Mouse (Mus musculus): Measurements from ENCODE around the gene Szt2. TPM values are rescaled to one million over a fixed set of nuclear protein-coding genes. Genes with fewer than 3 reads are reported as not detected.

The Szt2 gene
- total RNA-seq, 2 experiments from 2014 or later, result 17.6 to 29.1 TPM

DNA sequence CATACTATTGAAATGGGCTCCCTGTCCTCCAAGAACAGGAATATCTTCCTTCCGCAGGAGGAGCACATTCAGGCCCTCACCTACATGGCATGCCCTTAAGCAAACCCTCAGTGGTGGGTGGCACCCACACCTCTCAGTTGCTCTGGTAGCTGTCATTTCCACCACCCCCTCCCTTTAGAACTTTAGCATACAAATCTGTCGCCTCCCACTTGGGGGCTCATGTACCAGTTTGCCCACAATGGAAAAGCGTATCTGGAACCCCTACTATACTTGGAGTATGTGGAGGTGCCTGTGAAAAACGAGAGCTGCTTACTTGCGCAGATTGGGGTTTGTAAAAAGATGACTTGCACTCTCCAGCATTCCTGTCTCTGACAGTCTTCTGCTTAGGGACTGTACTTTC, 7.3 kb upstream of the Szt2 start:
- no peak for ATAC-seq (replicated peaks; ENCODE audit: low FRiP score, low TSS enrichment, poor library complexity, severe bottlenecking)

GRCm38 (mm10) chr4:118415779-118416178, 6.7 kb upstream of the Szt2 start:
- no peak for ATAC-seq (replicated peaks; ENCODE audit: low FRiP score, low TSS enrichment, poor library complexity, severe bottlenecking)

GRCm38 (mm10) chr4:118413553-118413952, 4.5 kb upstream of the Szt2 start:
- ATAC-seq (replicated peaks; ENCODE audit: low FRiP score, low TSS enrichment, poor library complexity, severe bottlenecking), result no peak

- ATAC-seq (replicated peaks; ENCODE audit: low FRiP score, low TSS enrichment, poor library complexity, severe bottlenecking), result no peak
Observed at GRCm38 (mm10) chr4:118410871-118411270, 1.8 kb upstream of the Szt2 start.

GRCm38 (mm10) chr4:118402701-118403100, 6.4 kb downstream of the Szt2 start:
- ATAC-seq (replicated peaks; ENCODE audit: low FRiP score, low TSS enrichment, poor library complexity, severe bottlenecking), result no peak

- peak; percentile 78 for ATAC-seq (replicated peaks; ENCODE audit: low FRiP score, low TSS enrichment, poor library complexity, severe bottlenecking)
Observed at GRCm38 (mm10) chr4:118401918-118402317, 7.2 kb downstream of the Szt2 start.

- ATAC-seq (replicated peaks; ENCODE audit: low FRiP score, low TSS enrichment, poor library complexity, severe bottlenecking), result no peak
Observed at GRCm38 (mm10) chr4:118401421-118401820, 7.7 kb downstream of the Szt2 start.

DNA sequence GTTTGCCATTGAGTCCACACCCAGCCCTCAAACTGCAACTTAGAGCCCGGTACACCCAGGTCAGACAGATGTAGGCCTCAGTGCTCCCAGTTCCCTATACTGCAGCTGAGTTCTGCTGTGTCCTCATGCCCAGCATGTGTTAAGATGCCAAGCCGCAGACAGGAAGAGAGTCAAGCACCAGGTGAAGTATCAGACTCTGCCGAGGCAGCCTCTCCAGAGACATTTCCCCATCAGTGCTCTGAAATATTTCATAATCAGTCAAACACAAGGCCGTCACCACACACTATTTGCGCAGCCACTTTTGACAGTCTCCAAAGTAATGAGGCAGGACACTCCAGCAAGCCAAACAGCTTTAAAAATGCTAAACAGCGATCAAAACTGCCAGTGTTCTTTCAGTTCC, 10.7 kb downstream of the Szt2 start:
- no peak for ATAC-seq (replicated peaks; ENCODE audit: low FRiP score, low TSS enrichment, poor library complexity, severe bottlenecking)

DNA sequence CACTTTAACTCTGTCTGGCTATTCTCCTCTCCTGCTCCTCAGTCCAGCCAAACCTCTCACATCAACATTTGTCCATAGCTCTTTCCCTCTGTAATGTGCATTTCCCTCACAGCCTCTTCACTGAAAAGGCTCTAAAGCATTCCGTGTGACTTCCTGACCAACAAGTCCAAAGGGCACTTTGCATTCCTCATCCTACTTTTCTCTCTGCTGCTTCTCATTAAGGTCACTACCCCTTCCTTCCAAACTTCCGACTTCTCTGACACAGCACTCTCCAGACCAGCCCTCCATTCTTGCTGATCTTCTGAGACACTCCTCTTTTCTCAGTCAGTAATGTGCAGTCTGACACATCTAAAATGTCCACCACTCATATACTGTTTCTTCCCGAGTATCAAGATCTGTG, 12.6 kb downstream of the Szt2 start:
- ATAC-seq (replicated peaks; ENCODE audit: low FRiP score, low TSS enrichment, poor library complexity, severe bottlenecking), result no peak

DNA sequence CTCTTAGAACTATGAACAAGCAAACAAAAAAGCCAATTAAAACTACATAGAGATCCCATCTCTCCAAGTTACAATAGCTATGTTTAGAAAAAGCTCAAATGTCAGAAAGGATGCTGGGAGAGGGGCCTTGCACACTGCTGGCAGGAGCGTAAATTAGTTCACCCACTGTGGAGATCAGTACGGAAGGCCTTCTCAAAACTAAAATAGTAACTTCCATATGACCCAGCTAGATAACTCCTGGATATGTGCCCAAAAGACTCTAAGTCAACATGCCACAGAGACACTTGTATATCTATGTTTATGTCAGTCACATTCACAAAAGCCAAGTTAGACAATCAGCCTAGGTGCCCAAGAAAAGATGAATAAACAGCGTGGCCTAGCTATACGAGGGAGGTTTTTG, 13.8 kb downstream of the Szt2 start:
- ATAC-seq (replicated peaks; ENCODE audit: low FRiP score, low TSS enrichment, poor library complexity, severe bottlenecking), result peak; percentile 82

- no peak for ATAC-seq (replicated peaks; ENCODE audit: low FRiP score, low TSS enrichment, poor library complexity, severe bottlenecking)
Observed at GRCm38 (mm10) chr4:118394505-118394904, 14.6 kb downstream of the Szt2 start.

- no peak for ATAC-seq (replicated peaks; ENCODE audit: low FRiP score, low TSS enrichment, poor library complexity, severe bottlenecking)
Observed at GRCm38 (mm10) chr4:118390146-118390545, 18.9 kb downstream of the Szt2 start.

DNA sequence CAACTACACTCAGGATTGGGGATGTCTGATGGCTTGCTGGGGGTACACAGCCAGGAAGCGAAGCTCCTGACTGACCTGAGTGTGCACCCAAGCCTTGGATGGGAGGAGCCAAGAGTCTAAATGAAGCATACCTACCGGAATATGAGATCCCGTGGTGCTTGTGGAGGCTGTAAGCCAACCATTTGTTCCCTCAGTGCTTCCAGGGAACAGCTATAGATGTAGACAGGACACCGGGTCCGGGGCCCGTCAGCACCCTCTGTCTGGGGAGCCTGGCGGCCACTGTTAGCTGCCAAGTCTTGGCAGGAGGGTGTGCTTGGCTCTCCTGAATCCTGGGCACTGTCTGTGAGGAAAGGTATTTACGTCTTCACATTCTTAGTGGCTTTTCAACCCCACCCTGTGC, 21.8 kb downstream of the Szt2 start:
- no peak for ATAC-seq (replicated peaks; ENCODE audit: low FRiP score, low TSS enrichment, poor library complexity, severe bottlenecking)

- no peak for ATAC-seq (replicated peaks; ENCODE audit: low FRiP score, low TSS enrichment, poor library complexity, severe bottlenecking)
Observed at GRCm38 (mm10) chr4:118383271-118383670, 25.8 kb downstream of the Szt2 start.

DNA sequence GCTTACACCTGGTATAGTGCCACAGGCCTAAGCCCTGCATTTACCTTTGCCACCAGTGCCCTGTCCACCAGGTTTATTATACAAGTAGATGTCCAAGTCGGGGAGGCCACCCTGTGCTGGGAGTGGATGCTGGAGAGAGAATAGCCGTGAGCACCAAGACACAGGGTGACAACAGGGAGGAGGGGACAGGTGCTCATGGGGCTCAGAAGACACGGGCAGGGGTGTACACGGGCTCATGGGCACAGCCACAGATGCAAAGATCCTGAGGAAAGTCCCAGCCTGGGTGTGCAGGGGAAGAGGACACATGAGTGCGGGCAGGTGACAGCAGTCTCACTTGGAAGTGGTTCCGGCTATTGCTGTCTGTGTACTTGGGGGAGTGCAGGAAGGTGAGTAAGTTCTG, 33.1 kb downstream of the Szt2 start:
- no peak for ATAC-seq (replicated peaks; ENCODE audit: low FRiP score, low TSS enrichment, poor library complexity, severe bottlenecking)

DNA sequence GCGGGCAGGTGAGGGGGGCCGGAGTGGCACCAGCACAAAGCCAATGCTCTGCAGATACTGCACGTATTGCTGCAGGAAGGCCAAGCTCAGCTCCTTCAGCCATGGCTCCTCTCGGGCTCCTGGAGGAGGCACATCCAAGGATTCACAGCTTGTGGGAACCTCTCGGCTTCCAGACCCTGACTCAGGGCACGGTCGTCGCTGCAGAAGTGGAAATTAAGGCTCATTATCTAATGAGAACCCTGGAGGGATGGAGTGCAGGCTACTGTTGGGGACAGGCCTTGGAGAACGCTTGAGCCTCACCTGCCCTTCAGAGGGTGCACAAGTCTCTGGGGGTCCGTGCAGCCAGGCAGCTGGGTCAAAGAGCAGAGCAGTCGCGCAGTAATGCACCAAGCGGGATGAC, 37.3 kb downstream of the Szt2 start:
- no peak for ATAC-seq (replicated peaks; ENCODE audit: low FRiP score, low TSS enrichment, poor library complexity, severe bottlenecking)

- no peak for ATAC-seq (replicated peaks; ENCODE audit: low FRiP score, low TSS enrichment, poor library complexity, severe bottlenecking)
Observed at GRCm38 (mm10) chr4:118368616-118369015, 40.5 kb downstream of the Szt2 start.

DNA sequence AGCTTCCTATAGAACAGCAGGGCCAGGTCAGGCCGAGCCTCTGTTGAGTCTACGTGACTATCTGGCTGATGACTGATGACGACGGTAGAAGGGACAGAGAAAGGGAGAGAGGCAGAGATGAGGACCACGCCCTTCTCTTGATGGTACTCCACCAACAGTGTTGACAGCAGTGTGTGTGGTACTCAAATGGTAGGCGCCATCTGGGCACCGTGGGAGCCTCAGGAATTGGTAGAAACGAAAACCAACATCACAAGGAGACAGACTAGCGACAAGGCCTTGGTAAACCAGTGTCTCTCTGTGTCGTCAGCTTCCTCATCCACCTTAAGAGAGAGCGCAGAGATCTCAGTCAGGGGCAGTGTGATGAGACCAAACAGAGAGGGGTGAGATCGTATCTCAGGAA, 41.5 kb downstream of the Szt2 start:
- no peak for ATAC-seq (replicated peaks; ENCODE audit: low FRiP score, low TSS enrichment, poor library complexity, severe bottlenecking)

GRCm38 (mm10) chr4:118365991-118366390, 43.1 kb downstream of the Szt2 start:
- ATAC-seq (replicated peaks; ENCODE audit: low FRiP score, low TSS enrichment, poor library complexity, severe bottlenecking), result no peak

DNA sequence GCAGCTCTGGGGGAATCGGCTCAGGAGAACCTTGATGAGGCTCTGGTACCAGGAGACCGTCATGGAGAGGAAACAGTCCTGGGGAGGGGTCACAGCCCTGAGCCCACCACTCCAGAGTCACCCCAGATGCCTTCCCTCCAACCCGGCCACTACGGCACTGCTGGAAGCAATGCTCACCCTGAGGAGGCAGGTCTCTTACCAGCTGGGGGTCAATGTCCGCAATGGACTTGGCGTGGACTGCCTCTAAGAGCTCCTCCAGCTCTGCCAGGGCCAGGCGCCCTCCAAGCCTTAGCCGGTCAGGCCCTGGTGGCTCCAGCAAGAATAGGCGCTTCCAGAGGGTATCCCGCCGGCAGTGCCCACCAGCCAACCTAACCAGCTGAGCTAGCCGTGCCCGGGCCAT, 44.4 kb downstream of the Szt2 start:
- no peak for ATAC-seq (replicated peaks; ENCODE audit: low FRiP score, low TSS enrichment, poor library complexity, severe bottlenecking)

GRCm38 (mm10) chr4:118363985-118364384, 45.1 kb downstream of the Szt2 start:
- ATAC-seq (replicated peaks; ENCODE audit: low FRiP score, low TSS enrichment, poor library complexity, severe bottlenecking), result no peak

- no peak for ATAC-seq (replicated peaks; ENCODE audit: low FRiP score, low TSS enrichment, poor library complexity, severe bottlenecking)
Observed at GRCm38 (mm10) chr4:118362879-118363278, 46.2 kb downstream of the Szt2 start.
